Mouse (Mus musculus): ENCODE data around the gene Nap1l4.

Gene Nap1l4

DNA sequence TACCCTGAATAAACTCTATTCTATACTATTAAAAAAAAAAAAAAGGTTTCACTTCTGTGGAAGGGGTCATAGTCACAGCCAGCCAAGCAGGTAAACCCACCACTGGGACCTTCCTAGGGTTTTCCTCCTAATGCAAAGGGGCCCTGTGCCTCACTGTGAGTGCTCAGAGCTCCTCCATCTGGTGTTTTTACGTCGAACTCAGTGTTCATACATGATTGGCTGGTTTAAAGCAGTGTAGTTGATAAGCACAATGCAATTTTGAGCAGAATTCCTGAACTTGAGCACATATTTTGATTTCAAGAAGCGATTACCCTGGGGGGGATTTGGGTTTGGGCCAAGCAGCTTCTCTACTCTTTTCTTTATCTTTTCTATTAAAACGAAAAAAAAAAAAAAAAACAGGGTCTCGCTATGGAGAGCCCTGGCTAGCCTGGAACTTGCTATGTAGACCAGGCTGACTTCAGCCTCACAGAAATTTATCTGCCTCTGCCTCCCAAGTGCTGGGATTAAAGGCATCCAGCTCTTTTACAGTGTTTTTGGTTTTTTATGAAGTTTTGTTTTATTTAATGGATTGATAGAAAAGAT, 67.0 kb downstream of the Nap1l4 start:
- intact Hi-C loops (cut with DNase I): loop anchor here (2.0 kb wide), 1 partner anchor 25 kb away; no protein-coding TSS in a partner anchor

DNA sequence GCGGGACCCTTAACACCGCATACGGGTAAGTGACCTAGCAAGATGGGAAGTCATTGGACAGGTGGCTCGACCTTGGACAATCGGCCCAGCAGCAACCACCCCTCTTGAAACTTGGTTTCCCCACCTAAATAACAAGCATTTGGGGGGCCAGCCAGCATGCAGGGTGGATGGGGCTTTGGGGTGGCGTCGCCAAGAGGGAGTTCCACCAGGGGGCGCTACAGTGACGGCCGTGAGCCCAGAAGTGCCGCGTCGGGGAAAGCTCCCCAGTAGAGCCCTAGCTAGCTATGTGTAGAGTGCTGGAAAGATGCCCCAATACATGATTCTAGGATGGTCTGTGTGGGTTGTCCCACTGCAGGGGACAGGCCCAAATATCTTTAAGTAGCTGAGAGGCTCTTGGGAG, 68.4 kb downstream of the Nap1l4 start:
- intact Hi-C loops (cut with DNase I): loop anchor here (2.0 kb wide), 1 partner anchor 26 kb away; no protein-coding TSS in a partner anchor

DNA sequence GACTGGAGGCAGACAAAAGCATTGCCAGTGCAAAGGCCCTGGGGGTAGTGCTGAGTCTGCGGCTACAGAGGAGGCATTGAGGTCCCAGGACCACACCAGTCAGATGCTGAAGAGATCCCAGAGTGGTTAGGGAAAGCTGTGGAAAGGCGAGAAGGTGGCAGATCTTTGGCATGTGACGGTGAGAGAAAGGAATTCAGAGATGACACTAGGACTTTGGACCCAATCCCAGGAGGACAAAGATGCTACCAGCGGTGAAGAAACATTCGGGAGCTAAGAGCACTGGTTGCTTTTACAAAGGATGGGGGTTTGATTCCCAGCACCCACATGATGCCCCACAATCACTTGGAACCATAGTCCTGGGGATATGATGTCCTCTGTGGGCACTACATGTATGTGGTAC, 71.1 kb downstream of the Nap1l4 start:
- intact Hi-C loops (cut with DNase I): no loop called here

- intact Hi-C loops (cut with DNase I): no loop called here
These were observed 72.1 kb downstream of the Nap1l4 start for GRCm38 (mm10) chr7:143476702-143477335.

- intact Hi-C loops (cut with DNase I): no loop called here
These were observed 73.0 kb downstream of the Nap1l4 start for GRCm38 (mm10) chr7:143475876-143476275.

- intact Hi-C loops (cut with DNase I): no loop called here
These were observed 74.1 kb downstream of the Nap1l4 start for GRCm38 (mm10) chr7:143474811-143475210.

GRCm38 (mm10) chr7:143473347-143474101, 75.4 kb downstream of the Nap1l4 start, which contains the start of gene Slc22a18:
TSS of gene Slc22a18 (plus strand) at chr7:143473736.
- intact Hi-C loops (cut with DNase I): no loop called here

- intact Hi-C loops (cut with DNase I): loop anchor here (5.0 to 10.0 kb wide), 2 partner anchors 155 to 373 kb away; no protein-coding TSS in a partner anchor
These were observed 79.0 kb downstream of the Nap1l4 start for GRCm38 (mm10) chr7:143469946-143470345.

GRCm38 (mm10) chr7:143467714-143468113, 81.2 kb downstream of the Nap1l4 start:
- intact Hi-C loops (cut with DNase I): loop anchor here (5.0 to 10.0 kb wide), 2 partner anchors 153 to 370 kb away; no protein-coding TSS in a partner anchor

GRCm38 (mm10) chr7:143466099-143466677, 82.7 kb downstream of the Nap1l4 start:
- intact Hi-C loops (cut with DNase I): loop anchor here (1.0 to 10.0 kb wide), 3 partner anchors 151 to 369 kb away; no protein-coding TSS in a partner anchor

- intact Hi-C loops (cut with DNase I): loop anchor here (5.0 to 10.0 kb wide), 2 partner anchors 150 to 368 kb away; no protein-coding TSS in a partner anchor
These were observed 83.9 kb downstream of the Nap1l4 start for GRCm38 (mm10) chr7:143464811-143465560.

GRCm38 (mm10) chr7:143463865-143464415, 85.0 kb downstream of the Nap1l4 start:
- intact Hi-C loops (cut with DNase I): loop anchor here (10.0 kb wide), 1 partner anchor 149 kb away; no protein-coding TSS in a partner anchor

Small RNA genes lying within 50 kb of the gene (microRNA-seq; reads per million reads assigned to microRNA genes)
- gene Mir7064: 0 to 0.37 reads per million in 2 experiments
